Mouse (Mus musculus): ENCODE results near the gene Wdr78. TPM values are rescaled to one million over a fixed set of nuclear protein-coding genes. Genes with fewer than 3 reads are reported as not detected.

The Wdr78 gene
- polyA plus RNA-seq, 1 experiment from 2014 or later = 2.8 TPM

DNA sequence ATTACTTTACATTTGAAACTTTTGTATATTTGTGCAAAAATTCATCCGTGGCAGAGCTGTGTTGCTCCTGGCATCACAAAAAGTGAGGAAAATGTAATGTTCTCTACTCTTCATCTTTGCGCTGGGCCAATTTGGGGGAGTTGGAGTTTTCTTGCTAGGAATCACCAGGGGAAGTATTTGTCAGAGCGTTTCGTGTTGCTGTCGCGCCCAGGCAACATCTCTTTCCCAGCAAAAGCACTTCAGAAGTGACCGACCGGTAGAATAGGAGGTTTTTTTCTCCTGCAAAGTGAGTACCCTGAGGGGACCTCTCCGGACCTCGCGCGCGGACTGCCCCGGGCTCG, 4.5 kb upstream of the Wdr78 start:
- 0 out of 2 replicates have a peak, but pooled peaks cover 3% of the 10 kb centered on the region for H3K36me3 ChIP-seq (ENCODE audit: insufficient read depth, low read length)
- TF ChIP-seq EP300 (IDR thresholded peaks at IDR 0.05) (no peak), CTCF (IDR thresholded peaks at IDR 0.05) (no peak)
- peak overlapping the region; percentile 95 for H3K4me3 ChIP-seq (ENCODE audit: low read depth, low read length)
- no peaks in the 10 kb centered on the region for H3K27me3 ChIP-seq (replicated peaks; ENCODE audit: insufficient read depth, low read length)
- no peak overlapping the region for H3K9ac ChIP-seq (replicated peaks; ENCODE audit: low read depth)
- H3K27ac ChIP-seq (ENCODE audit: low read length) = peak overlapping the region; percentile 99
- H3K9me3 ChIP-seq (ENCODE audit: low read length) = no peaks in the 10 kb centered on the region
- H3K4me1 ChIP-seq (ENCODE audit: insufficient read depth, low read depth, low read length) = peaks cover 18% of the 10 kb centered on the region
- 1% methylated on average over 15 of the region's 15 CpGs for WGBS
- ATAC-seq (no peak), DNase-seq (ENCODE audit: low spot score) (no peak)
- H3K4me2 ChIP-seq (replicated peaks; ENCODE audit: low read depth, low read length) = peak overlapping the region; percentile 70

- Histone ChIP-seq H3K9me3 (ENCODE audit: low read length) (no peaks in the 10 kb centered on the region), H3K9ac (replicated peaks; ENCODE audit: low read depth) (peak overlapping the region; percentile 69; the same call in 1 of the 2 replicates), H3K27me3 (replicated peaks; ENCODE audit: insufficient read depth, low read length) (no peaks in the 10 kb centered on the region), H3K36me3 (ENCODE audit: insufficient read depth, low read length) (0 out of 2 replicates have a peak, but pooled peaks cover 3% of the 10 kb centered on the region), H3K4me2 (replicated peaks; ENCODE audit: low read depth, low read length) (peak overlapping the region; percentile 94), H3K4me3 (ENCODE audit: low read depth, low read length) (peak overlapping the region; percentile 84), H3K27ac (ENCODE audit: low read length) (no peak overlapping the region), H3K4me1 (ENCODE audit: insufficient read depth, low read depth, low read length) (0 out of 2 replicates have a peak, but pooled peaks cover 6% of the 10 kb centered on the region)
- DNase-seq (ENCODE audit: low spot score) (no peak), ATAC-seq (no peak)
- 7% methylated on average over 11 of the region's 11 CpGs for WGBS
- TF ChIP-seq EP300 (IDR thresholded peaks at IDR 0.05) = no peak
- TF ChIP-seq CTCF (IDR thresholded peaks at IDR 0.05) = no peak
Measured at GRCm38 (mm10) chr4:103113402-103113801, 953 bp downstream of the Wdr78 start.

- ATAC-seq (peak; percentile 18; the same call in 1 of the 2 replicates), DNase-seq (ENCODE audit: low spot score) (peak; percentile 82)
- no peak overlapping the region for H3K4me3 ChIP-seq (ENCODE audit: low read depth, low read length)
- 0 out of 2 replicates have a peak, but pooled peaks cover 3% of the 10 kb centered on the region for H3K36me3 ChIP-seq (ENCODE audit: insufficient read depth, low read length)
- H3K27ac ChIP-seq (ENCODE audit: low read length) = no peak overlapping the region
- TF ChIP-seq CTCF (IDR thresholded peaks at IDR 0.05) = no peak
- 0 out of 2 replicates have a peak, but pooled peaks have one; percentile 21 for TF ChIP-seq EP300 (IDR thresholded peaks at IDR 0.05)
- no peaks in the 10 kb centered on the region for H3K9me3 ChIP-seq (ENCODE audit: low read length)
- no peak overlapping the region for H3K9ac ChIP-seq (replicated peaks; ENCODE audit: low read depth)
- WGBS = 40% methylated on average over 7 of the region's 7 CpGs
- 0 out of 2 replicates have a peak, but pooled peaks cover 6% of the 10 kb centered on the region for H3K4me1 ChIP-seq (ENCODE audit: insufficient read depth, low read depth, low read length)
- peak overlapping the region; percentile 94 for H3K4me2 ChIP-seq (replicated peaks; ENCODE audit: low read depth, low read length)
- no peaks in the 10 kb centered on the region for H3K27me3 ChIP-seq (replicated peaks; ENCODE audit: insufficient read depth, low read length)
Measured at GRCm38 (mm10) chr4:103112651-103113050, 1.7 kb downstream of the Wdr78 start.

- H3K27ac ChIP-seq (ENCODE audit: low read length) = no peak overlapping the region
- H3K9ac ChIP-seq (replicated peaks; ENCODE audit: low read depth) = no peak overlapping the region
- ATAC-seq (no peak), DNase-seq (ENCODE audit: low spot score) (no peak)
- no peaks in the 10 kb centered on the region for H3K9me3 ChIP-seq (ENCODE audit: low read length)
- H3K27me3 ChIP-seq (replicated peaks; ENCODE audit: insufficient read depth, low read length) = no peaks in the 10 kb centered on the region
- 93% methylated on average over 5 of the region's 5 CpGs for whole genome bisulfite sequencing
- TF ChIP-seq EP300 (IDR thresholded peaks at IDR 0.05) (no peak), CTCF (IDR thresholded peaks at IDR 0.05) (no peak)
- H3K4me3 ChIP-seq (ENCODE audit: low read depth, low read length) = no peak overlapping the region
- H3K36me3 ChIP-seq (ENCODE audit: insufficient read depth, low read length) = no peaks in the 10 kb centered on the region
- no peaks in the 10 kb centered on the region for H3K4me1 ChIP-seq (ENCODE audit: insufficient read depth, low read depth, low read length)
- no peak overlapping the region for H3K4me2 ChIP-seq (replicated peaks; ENCODE audit: low read depth, low read length)
Measured at GRCm38 (mm10) chr4:103098532-103098931, 15.8 kb downstream of the Wdr78 start.

DNA sequence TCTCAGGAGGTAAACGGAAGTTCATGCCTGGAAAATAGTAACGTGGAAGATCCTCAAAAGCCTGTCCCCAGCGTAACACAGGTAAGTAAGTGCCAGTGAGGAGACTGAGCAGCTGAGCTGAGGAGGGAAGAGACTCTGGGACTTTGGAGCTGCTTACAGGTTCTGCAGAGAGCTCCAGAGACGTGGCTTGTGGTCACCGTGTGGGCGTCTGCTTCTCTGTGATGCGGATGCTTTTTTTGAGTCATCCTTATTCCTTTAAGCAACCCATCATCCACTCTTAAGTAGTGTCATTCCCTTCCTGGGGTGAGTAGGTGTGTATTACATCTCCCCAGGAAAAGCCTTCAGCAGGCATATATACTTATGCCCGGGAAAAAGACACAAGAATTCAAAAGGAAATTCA, 18.4 kb downstream of the Wdr78 start:
- Histone ChIP-seq H3K27ac (ENCODE audit: low read length) (no peak overlapping the region), H3K9ac (replicated peaks; ENCODE audit: low read depth) (no peak overlapping the region), H3K9me3 (ENCODE audit: low read length) (no peaks in the 10 kb centered on the region), H3K4me3 (ENCODE audit: low read depth, low read length) (no peak overlapping the region), H3K4me2 (replicated peaks; ENCODE audit: low read depth, low read length) (no peak overlapping the region), H3K4me1 (ENCODE audit: insufficient read depth, low read depth, low read length) (no peaks in the 10 kb centered on the region), H3K27me3 (replicated peaks; ENCODE audit: insufficient read depth, low read length) (no peaks in the 10 kb centered on the region), H3K36me3 (ENCODE audit: insufficient read depth, low read length) (no peaks in the 10 kb centered on the region)
- 81% methylated on average over 8 of the region's 8 CpGs for WGBS
- DNase-seq (ENCODE audit: low spot score) (no peak), ATAC-seq (no peak)
- no peak for TF ChIP-seq CTCF (IDR thresholded peaks at IDR 0.05)
- TF ChIP-seq EP300 (IDR thresholded peaks at IDR 0.05) = no peak

- 0 out of 2 replicates have a peak, but pooled peaks have one; percentile 6 for TF ChIP-seq CTCF (IDR thresholded peaks at IDR 0.05)
- TF ChIP-seq EP300 (IDR thresholded peaks at IDR 0.05) = no peak
- Histone ChIP-seq H3K4me3 (ENCODE audit: low read depth, low read length) (no peak overlapping the region), H3K4me2 (replicated peaks; ENCODE audit: low read depth, low read length) (no peak overlapping the region), H3K9ac (replicated peaks; ENCODE audit: low read depth) (no peak overlapping the region), H3K36me3 (ENCODE audit: insufficient read depth, low read length) (no peaks in the 10 kb centered on the region), H3K4me1 (ENCODE audit: insufficient read depth, low read depth, low read length) (no peaks in the 10 kb centered on the region), H3K27me3 (replicated peaks; ENCODE audit: insufficient read depth, low read length) (no peaks in the 10 kb centered on the region), H3K27ac (ENCODE audit: low read length) (no peak overlapping the region), H3K9me3 (ENCODE audit: low read length) (no peaks in the 10 kb centered on the region)
- ATAC-seq (no peak), DNase-seq (ENCODE audit: low spot score) (no peak)
- 91% methylated on average over 5 of the region's 5 CpGs for WGBS
Measured at GRCm38 (mm10) chr4:103085237-103085636, 29.1 kb downstream of the Wdr78 start.

DNA sequence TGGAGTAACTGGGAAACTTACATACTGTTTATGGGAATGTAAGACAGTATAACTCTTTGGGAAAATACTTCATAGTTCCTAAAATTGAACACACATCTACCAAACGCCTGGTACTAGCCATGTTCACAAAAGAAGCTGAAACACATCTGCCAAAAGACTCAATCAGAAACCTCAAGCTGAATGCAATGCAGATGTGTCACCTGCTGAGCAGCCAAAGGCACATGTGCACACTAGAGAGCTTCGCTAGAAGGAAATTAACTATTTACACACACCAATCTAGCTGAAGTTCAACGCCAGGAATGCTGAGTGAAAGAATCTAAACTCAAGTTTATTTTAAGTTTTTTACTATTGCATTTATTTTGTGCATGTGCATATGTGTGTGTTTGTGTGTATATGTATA, 43.7 kb downstream of the Wdr78 start:
- Histone ChIP-seq H3K27me3 (replicated peaks; ENCODE audit: insufficient read depth, low read length) (no peaks in the 10 kb centered on the region), H3K36me3 (ENCODE audit: insufficient read depth, low read length) (no peaks in the 10 kb centered on the region), H3K4me3 (ENCODE audit: low read depth, low read length) (no peak overlapping the region), H3K9me3 (ENCODE audit: low read length) (no peaks in the 10 kb centered on the region), H3K27ac (ENCODE audit: low read length) (no peak overlapping the region), H3K4me2 (replicated peaks; ENCODE audit: low read depth, low read length) (no peak overlapping the region), H3K9ac (replicated peaks; ENCODE audit: low read depth) (no peak overlapping the region), H3K4me1 (ENCODE audit: insufficient read depth, low read depth, low read length) (no peaks in the 10 kb centered on the region)
- TF ChIP-seq EP300 (IDR thresholded peaks at IDR 0.05) (no peak), CTCF (IDR thresholded peaks at IDR 0.05) (no peak)
- WGBS = 81% methylated on average over 3 of the region's 3 CpGs
- no peak for DNase-seq (ENCODE audit: low spot score)
- no peak for ATAC-seq
